Mouse (Mus musculus): Measurements from ENCODE around the gene Plekhg1. TPM values are rescaled to one million over a fixed set of nuclear protein-coding genes. Genes with fewer than 3 reads are reported as not detected.

Gene Plekhg1
- polyA plus RNA-seq, 1 experiment from 2014 or later = 3.2 TPM

- no peak for ATAC-seq
- H3K4me3 ChIP-seq = no peak overlapping the region
- H3K4me1 ChIP-seq = no peaks in the 10 kb centered on the region
- H3K9ac ChIP-seq = no peak overlapping the region
- no peaks in the 10 kb centered on the region for H3K27me3 ChIP-seq (replicated peaks)
- no peaks in the 10 kb centered on the region for H3K36me3 ChIP-seq
- no peak overlapping the region for H3K4me2 ChIP-seq
- 68% methylated on average over 10 of the region's 10 CpGs for WGBS (ENCODE audit: insufficient replicate concordance)
- no peak overlapping the region for H3K27ac ChIP-seq
- H3K9me3 ChIP-seq (replicated peaks) = no peaks in the 10 kb centered on the region
Measured at GRCm38 (mm10) chr10:3835616-3836015, 95.5 kb downstream of the Plekhg1 start.

GRCm38 (mm10) chr10:3839748-3840432 is 99.7 kb downstream of the Plekhg1 start:
- H3K27ac ChIP-seq = no peak overlapping the region
- no peak overlapping the region for H3K4me2 ChIP-seq
- no peaks in the 10 kb centered on the region for H3K4me1 ChIP-seq
- no peaks in the 10 kb centered on the region for H3K27me3 ChIP-seq (replicated peaks)
- no peak for ATAC-seq
- no peaks in the 10 kb centered on the region for H3K9me3 ChIP-seq (replicated peaks)
- H3K36me3 ChIP-seq = no peaks in the 10 kb centered on the region
- no peak overlapping the region for H3K9ac ChIP-seq
- no peak overlapping the region for H3K4me3 ChIP-seq
- 36% methylated on average over 6 of the region's 6 CpGs for WGBS (ENCODE audit: insufficient replicate concordance)

- no peaks in the 10 kb centered on the region for H3K9me3 ChIP-seq (replicated peaks)
- H3K27ac ChIP-seq = no peak overlapping the region
- no peak for ATAC-seq
- no peaks in the 10 kb centered on the region for H3K27me3 ChIP-seq (replicated peaks)
- H3K9ac ChIP-seq = no peak overlapping the region
- H3K4me2 ChIP-seq = no peak overlapping the region
- WGBS (ENCODE audit: insufficient replicate concordance) = 61% methylated on average over 5 of the region's 5 CpGs
- H3K4me3 ChIP-seq = no peak overlapping the region
- no peaks in the 10 kb centered on the region for H3K4me1 ChIP-seq
- H3K36me3 ChIP-seq = no peaks in the 10 kb centered on the region
Measured at GRCm38 (mm10) chr10:3844430-3844829, 104.3 kb downstream of the Plekhg1 start.

- WGBS (ENCODE audit: insufficient replicate concordance) = 51% methylated on average over 2 of the region's 2 CpGs
- Histone ChIP-seq H3K4me1 (peaks cover 4% of the 10 kb centered on the region; the same call in 1 of the 2 replicates), H3K9me3 (replicated peaks) (no peaks in the 10 kb centered on the region), H3K4me2 (no peak overlapping the region), H3K36me3 (no peaks in the 10 kb centered on the region), H3K9ac (no peak overlapping the region), H3K4me3 (no peak overlapping the region), H3K27ac (no peak overlapping the region), H3K27me3 (replicated peaks) (no peaks in the 10 kb centered on the region)
- ATAC-seq = no peak
Measured at GRCm38 (mm10) chr10:3847021-3847420, 106.9 kb downstream of the Plekhg1 start.

GRCm38 (mm10) chr10:3851461-3851860 is 111.3 kb downstream of the Plekhg1 start:
- Histone ChIP-seq H3K9ac (no peak overlapping the region), H3K4me1 (peaks cover 4% of the 10 kb centered on the region; the same call in 1 of the 2 replicates), H3K27ac (no peak overlapping the region), H3K36me3 (no peaks in the 10 kb centered on the region), H3K9me3 (replicated peaks) (no peaks in the 10 kb centered on the region), H3K4me3 (no peak overlapping the region), H3K4me2 (no peak overlapping the region), H3K27me3 (replicated peaks) (no peaks in the 10 kb centered on the region)
- ATAC-seq = no peak
- WGBS (ENCODE audit: insufficient replicate concordance) = 26% methylated on average over 2 of the region's 2 CpGs

GRCm38 (mm10) chr10:3852733-3853132 is 112.6 kb downstream of the Plekhg1 start:
- no peak overlapping the region for H3K9ac ChIP-seq
- H3K27me3 ChIP-seq (replicated peaks) = no peaks in the 10 kb centered on the region
- H3K9me3 ChIP-seq (replicated peaks) = no peaks in the 10 kb centered on the region
- no peak overlapping the region for H3K27ac ChIP-seq
- H3K36me3 ChIP-seq = no peaks in the 10 kb centered on the region
- 66% methylated on average over 3 of the region's 3 CpGs for WGBS (ENCODE audit: insufficient replicate concordance)
- peaks cover 4% of the 10 kb centered on the region; the same call in 1 of the 2 replicates for H3K4me1 ChIP-seq
- ATAC-seq = no peak
- H3K4me3 ChIP-seq = no peak overlapping the region
- H3K4me2 ChIP-seq = no peak overlapping the region

- Histone ChIP-seq H3K27ac (no peak overlapping the region), H3K27me3 (replicated peaks) (no peaks in the 10 kb centered on the region), H3K36me3 (no peaks in the 10 kb centered on the region), H3K4me1 (no peaks in the 10 kb centered on the region), H3K9ac (no peak overlapping the region), H3K9me3 (replicated peaks) (no peaks in the 10 kb centered on the region), H3K4me2 (no peak overlapping the region), H3K4me3 (no peak overlapping the region)
- no peak for ATAC-seq
- 35% methylated on average over 5 of the region's 5 CpGs for WGBS (ENCODE audit: insufficient replicate concordance)
Measured at GRCm38 (mm10) chr10:3857912-3858311, 117.7 kb downstream of the Plekhg1 start.

- 53% methylated on average over 4 of the region's 4 CpGs for WGBS (ENCODE audit: insufficient replicate concordance)
- no peaks in the 10 kb centered on the region for H3K27me3 ChIP-seq (replicated peaks)
- ATAC-seq = no peak
- no peak overlapping the region for H3K4me2 ChIP-seq
- no peak overlapping the region for H3K27ac ChIP-seq
- H3K9ac ChIP-seq = no peak overlapping the region
- no peaks in the 10 kb centered on the region for H3K4me1 ChIP-seq
- no peaks in the 10 kb centered on the region for H3K9me3 ChIP-seq (replicated peaks)
- no peaks in the 10 kb centered on the region for H3K36me3 ChIP-seq
- no peak overlapping the region for H3K4me3 ChIP-seq
Measured at GRCm38 (mm10) chr10:3858437-3858836, 118.3 kb downstream of the Plekhg1 start.

- Histone ChIP-seq H3K9ac (no peak overlapping the region), H3K4me3 (no peak overlapping the region), H3K27me3 (replicated peaks) (no peaks in the 10 kb centered on the region), H3K4me2 (no peak overlapping the region), H3K4me1 (no peaks in the 10 kb centered on the region), H3K27ac (no peak overlapping the region), H3K9me3 (replicated peaks) (no peaks in the 10 kb centered on the region), H3K36me3 (no peaks in the 10 kb centered on the region)
- 43% methylated on average over 11 of the region's 11 CpGs for WGBS (ENCODE audit: insufficient replicate concordance)
- ATAC-seq = no peak
Measured at GRCm38 (mm10) chr10:3858961-3859714, 119.0 kb downstream of the Plekhg1 start.

- 38% methylated on average over 12 of the region's 12 CpGs for WGBS (ENCODE audit: insufficient replicate concordance)
- no peaks in the 10 kb centered on the region for H3K27me3 ChIP-seq (replicated peaks)
- H3K4me2 ChIP-seq = no peak overlapping the region
- H3K9ac ChIP-seq = no peak overlapping the region
- no peak overlapping the region for H3K4me3 ChIP-seq
- H3K27ac ChIP-seq = no peak overlapping the region
- H3K4me1 ChIP-seq = no peaks in the 10 kb centered on the region
- no peaks in the 10 kb centered on the region for H3K36me3 ChIP-seq
- ATAC-seq = no peak
- no peaks in the 10 kb centered on the region for H3K9me3 ChIP-seq (replicated peaks)
Measured at GRCm38 (mm10) chr10:3863411-3864195, 123.4 kb downstream of the Plekhg1 start.

- Histone ChIP-seq H3K36me3 (no peaks in the 10 kb centered on the region), H3K27ac (no peak overlapping the region), H3K4me1 (no peaks in the 10 kb centered on the region), H3K4me3 (no peak overlapping the region), H3K9ac (no peak overlapping the region), H3K4me2 (no peak overlapping the region), H3K27me3 (replicated peaks) (no peaks in the 10 kb centered on the region), H3K9me3 (replicated peaks) (no peaks in the 10 kb centered on the region)
- ATAC-seq = no peak
- 68% methylated on average over 6 of the region's 6 CpGs for WGBS (ENCODE audit: insufficient replicate concordance)
Measured at GRCm38 (mm10) chr10:3864196-3864540, 124.0 kb downstream of the Plekhg1 start.

GRCm38 (mm10) chr10:3867298-3867697 is 127.1 kb downstream of the Plekhg1 start:
- no peak overlapping the region for H3K4me2 ChIP-seq
- no peaks in the 10 kb centered on the region for H3K27me3 ChIP-seq (replicated peaks)
- H3K9me3 ChIP-seq (replicated peaks) = no peaks in the 10 kb centered on the region
- no peak overlapping the region for H3K9ac ChIP-seq
- H3K4me1 ChIP-seq = no peaks in the 10 kb centered on the region
- H3K27ac ChIP-seq = no peak overlapping the region
- no peak overlapping the region for H3K4me3 ChIP-seq
- ATAC-seq = no peak
- no peaks in the 10 kb centered on the region for H3K36me3 ChIP-seq

Measured in liver, embryonic 12.5 days (tissue).